Mouse (Mus musculus) E14TG2a.4 (cell line): ENCODE results near the gene Gm28042.

Source experiments
- H3K27me3 ChIP-seq: 2 replicates; pipeline ENCODE4 v1.6.1; 2014; ENCODE audit warnings: low read length, control low read depth; ENCODE audit not compliant: insufficient read depth
- H3K36me3 ChIP-seq: 2 replicates; pipeline ENCODE4 v1.6.1; 2014; ENCODE audit warnings: low read length, control low read depth; ENCODE audit not compliant: insufficient read depth
- H3K4me1 ChIP-seq: replicated peaks from 2 replicates; pipeline ENCODE4 v1.6.1; 2014; ENCODE audit warnings: low read depth, low read length, control low read depth
- H3K4me3 ChIP-seq: replicated peaks from 2 replicates; pipeline ENCODE4 v1.5.1; 2014; ENCODE audit warnings: mild to moderate bottlenecking, low read length
- H3K9me3 ChIP-seq: 2 replicates; pipeline ENCODE4 v1.6.1; 2014; ENCODE audit warnings: low read length, control low read depth
- CTCF ChIP-seq: conservative IDR thresholded peaks from 2 replicates; pipeline ENCODE4 v1.5.1; 2014; ENCODE audit warnings: low read length
- NANOG ChIP-seq: IDR thresholded peaks from 2 replicates; pipeline ENCODE4 v1.6.1; 2014; ENCODE audit warnings: borderline replicate concordance, low read length, mixed read lengths
- POU5F1 ChIP-seq: IDR thresholded peaks from 2 replicates; pipeline ENCODE4 v1.6.1; 2014; ENCODE audit warnings: low read length, borderline replicate concordance

Gene Gm28042

GRCm38 (mm10) chr2:120090979-120091378 is 63.7 kb downstream of the Gm28042 start:
- Histone ChIP-seq H3K27me3 (no peaks in the 10 kb centered on the region), H3K9me3 (no peaks in the 10 kb centered on the region), H3K36me3 (peaks cover 41% of the 10 kb centered on the region), H3K4me3 (no peak overlapping the region), H3K4me1 (peaks cover 19% of the 10 kb centered on the region)
- no peak for TF ChIP-seq POU5F1
- TF ChIP-seq NANOG, result no peak
- no peak for TF ChIP-seq CTCF
